Mouse (Mus musculus) right cerebral cortex, postnatal 4 days (tissue): Measurements from ENCODE around the gene Cyp26b1.

Experiments
- DNase-seq: peaks from one replicate; pipeline ENCODE4 v3.0.0-alpha.2; 2022

Cyp26b1 gene

GRCm38 (mm10) chr6:84587471-84588101, 6.1 kb downstream of the Cyp26b1 start:
- DNase-seq, result no peak

- DNase-seq, result peak; percentile 1
Measured at GRCm38 (mm10) chr6:84586551-84587200, 7.0 kb downstream of the Cyp26b1 start.

- no peak for DNase-seq
Measured at GRCm38 (mm10) chr6:84585686-84586300, 7.9 kb downstream of the Cyp26b1 start.

- no peak for DNase-seq
Measured at GRCm38 (mm10) chr6:84584783-84585685, 8.7 kb downstream of the Cyp26b1 start.

GRCm38 (mm10) chr6:84583841-84584782, 9.6 kb downstream of the Cyp26b1 start:
- peak; percentile 35 for DNase-seq

- DNase-seq, result peak; percentile 50
Measured at GRCm38 (mm10) chr6:84583371-84583770, 10.3 kb downstream of the Cyp26b1 start.

- DNase-seq, result no peak
Measured at GRCm38 (mm10) chr6:84582826-84583225, 10.9 kb downstream of the Cyp26b1 start.

GRCm38 (mm10) chr6:84581833-84582445, 11.8 kb downstream of the Cyp26b1 start:
- DNase-seq, result no peak

GRCm38 (mm10) chr6:84580979-84581832, 12.5 kb downstream of the Cyp26b1 start:
- DNase-seq, result no peak

GRCm38 (mm10) chr6:84579508-84579907, 14.2 kb downstream of the Cyp26b1 start:
- no peak for DNase-seq

- no peak for DNase-seq
Measured at GRCm38 (mm10) chr6:84578928-84579327, 14.8 kb downstream of the Cyp26b1 start.

- DNase-seq, result no peak
Measured at GRCm38 (mm10) chr6:84577898-84578297, 15.8 kb downstream of the Cyp26b1 start.

- DNase-seq, result peak; percentile 33
Measured at GRCm38 (mm10) chr6:84573905-84574660, 19.6 kb downstream of the Cyp26b1 start.

- no peak for DNase-seq
Measured at GRCm38 (mm10) chr6:84570039-84570438, 23.7 kb downstream of the Cyp26b1 start.

- DNase-seq, result no peak
Measured at GRCm38 (mm10) chr6:84569590-84569989, 24.1 kb downstream of the Cyp26b1 start.

GRCm38 (mm10) chr6:84568880-84569279, 24.8 kb downstream of the Cyp26b1 start:
- DNase-seq, result no peak

GRCm38 (mm10) chr6:84567696-84568095, 26.0 kb downstream of the Cyp26b1 start:
- DNase-seq, result no peak

GRCm38 (mm10) chr6:84566825-84567224, 26.9 kb downstream of the Cyp26b1 start:
- no peak for DNase-seq

- DNase-seq, result no peak
Measured at GRCm38 (mm10) chr6:84565245-84565644, 28.5 kb downstream of the Cyp26b1 start.

- no peak for DNase-seq
Measured at GRCm38 (mm10) chr6:84562948-84563347, 30.8 kb downstream of the Cyp26b1 start.
